Mouse (Mus musculus): ENCODE measurements around the gene Eif2ak1.

Eif2ak1 gene

GRCm38 (mm10) chr5:143897635-143898330, 80.2 kb downstream of the Eif2ak1 start, which contains the start of gene Ankrd61:
Ankrd61 (minus strand) TSS chr5:143897685.
- DNase-seq (ENCODE audit: low spot score), result no peak

DNA sequence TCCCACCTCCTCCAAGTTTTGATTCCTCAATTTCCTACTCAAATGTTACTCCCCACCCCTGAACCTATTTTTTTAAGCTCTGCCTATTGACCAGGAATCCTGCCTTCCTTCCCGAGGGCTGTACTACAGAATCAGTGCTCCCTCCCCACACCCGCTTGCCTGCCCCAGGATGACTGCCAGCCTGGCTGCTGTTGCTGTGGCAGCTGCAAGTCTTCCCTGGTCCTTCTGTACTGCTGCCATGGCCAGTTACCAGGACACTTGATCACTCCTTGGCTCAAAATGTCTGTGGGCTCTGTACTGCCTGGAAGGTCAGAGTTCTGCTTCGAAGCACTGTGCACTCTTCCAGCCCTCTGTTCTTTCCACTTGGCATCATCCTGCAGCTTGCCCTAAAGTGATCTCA, 84.5 kb downstream of the Eif2ak1 start:
- DNase-seq (ENCODE audit: low spot score), result no peak

DNA sequence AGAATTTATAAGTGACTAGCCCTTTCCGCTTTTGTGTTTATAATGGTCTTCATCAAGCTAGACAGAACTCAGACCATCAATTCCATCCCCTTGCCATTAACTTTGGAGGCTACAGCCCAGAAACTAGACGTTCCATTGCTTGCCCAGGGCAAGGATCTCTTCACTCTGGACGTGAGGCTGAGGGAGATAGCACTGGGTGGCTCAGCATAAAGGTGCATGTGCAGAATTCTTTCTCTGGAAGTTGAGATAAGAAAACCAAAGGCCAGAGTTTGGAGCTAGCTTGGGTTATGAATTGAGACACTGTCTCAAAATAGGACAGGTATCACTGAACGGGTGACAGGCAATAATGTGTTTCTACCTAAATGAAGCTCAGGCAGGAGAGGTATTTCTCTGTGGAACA, 86.2 kb downstream of the Eif2ak1 start:
- DNase-seq (ENCODE audit: low spot score), result no peak

- no peak for DNase-seq (ENCODE audit: low spot score)
Measured at GRCm38 (mm10) chr5:143906429-143906828, 88.8 kb downstream of the Eif2ak1 start.

DNA sequence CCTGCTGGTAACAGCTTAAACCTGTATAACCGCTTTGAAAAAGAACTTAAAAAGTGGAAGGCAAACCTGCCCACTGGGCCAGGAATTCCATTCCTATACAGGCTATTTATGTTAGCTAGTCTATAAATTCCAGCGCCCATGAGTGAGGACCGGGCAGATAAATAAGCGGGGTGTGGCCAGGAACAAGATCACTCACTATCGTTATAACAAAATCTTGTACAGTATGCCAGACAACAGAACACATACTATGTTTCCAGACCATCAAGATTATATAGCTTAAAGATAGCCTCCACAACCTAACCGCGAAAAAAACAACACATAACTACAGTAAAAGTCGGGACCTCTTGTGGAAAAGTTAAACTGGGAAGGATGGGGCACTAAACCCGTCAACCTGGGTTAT, 91.3 kb downstream of the Eif2ak1 start:
- DNase-seq (ENCODE audit: low spot score), result no peak

DNA sequence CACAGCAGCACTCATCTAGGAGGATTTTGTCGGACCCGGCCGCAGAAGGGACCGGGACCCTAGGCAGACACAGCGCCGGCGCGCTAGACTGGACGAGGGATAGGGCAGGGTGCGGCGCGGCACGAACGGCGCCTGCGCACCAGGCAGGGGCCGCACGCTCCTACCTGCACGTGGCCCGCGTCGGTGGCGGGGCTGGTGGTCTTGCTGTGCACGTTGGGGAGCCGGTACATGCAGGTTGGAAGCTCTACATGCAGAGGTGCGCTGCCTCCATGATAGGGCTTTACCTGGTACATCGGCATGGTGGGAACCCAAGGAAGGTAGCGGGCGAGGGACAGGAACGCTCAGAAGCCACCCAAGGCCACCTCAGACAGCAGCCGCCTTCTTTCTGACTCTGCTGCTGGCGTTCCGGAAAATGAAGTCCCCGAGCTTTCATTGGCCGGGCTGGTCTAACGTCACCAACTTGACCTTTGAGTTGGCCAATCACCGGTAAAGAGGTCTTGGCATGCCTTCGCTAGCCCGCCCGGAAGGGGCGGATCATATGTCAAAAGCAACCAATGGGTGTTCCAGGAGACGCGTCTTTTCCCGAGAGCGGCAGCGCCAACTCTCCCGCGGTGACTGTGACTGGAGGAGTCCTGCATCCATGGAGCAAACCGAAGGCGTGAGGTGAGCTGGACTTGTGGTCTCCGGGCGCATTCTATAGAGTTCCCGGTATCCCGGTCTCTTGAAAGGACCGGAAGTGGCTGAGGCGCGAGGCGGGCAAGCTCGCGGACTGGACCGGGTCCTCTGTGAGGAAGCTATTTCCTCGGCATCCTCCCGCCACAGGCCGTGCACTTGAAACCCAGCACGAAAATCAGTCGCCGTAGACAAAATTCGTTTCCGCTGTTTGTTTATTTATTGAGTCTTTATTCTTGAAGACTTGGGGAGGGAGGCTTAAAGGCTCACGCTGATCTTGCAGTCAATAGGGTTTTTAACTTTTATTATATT, 92.1 kb downstream of the Eif2ak1 start, which contains the start of the genes Aimp2 and Pms2:
Gene Aimp2, minus strand, starts transcription at position 431 of the 984 bp plus-strand sequence.
Gene Pms2, plus strand, starts transcription at position 548 of the 984 bp plus-strand sequence.
- DNase-seq (ENCODE audit: low spot score), result peak; percentile 88

GRCm38 (mm10) chr5:143916221-143916620, 98.6 kb downstream of the Eif2ak1 start:
- no peak for DNase-seq (ENCODE audit: low spot score)

DNA sequence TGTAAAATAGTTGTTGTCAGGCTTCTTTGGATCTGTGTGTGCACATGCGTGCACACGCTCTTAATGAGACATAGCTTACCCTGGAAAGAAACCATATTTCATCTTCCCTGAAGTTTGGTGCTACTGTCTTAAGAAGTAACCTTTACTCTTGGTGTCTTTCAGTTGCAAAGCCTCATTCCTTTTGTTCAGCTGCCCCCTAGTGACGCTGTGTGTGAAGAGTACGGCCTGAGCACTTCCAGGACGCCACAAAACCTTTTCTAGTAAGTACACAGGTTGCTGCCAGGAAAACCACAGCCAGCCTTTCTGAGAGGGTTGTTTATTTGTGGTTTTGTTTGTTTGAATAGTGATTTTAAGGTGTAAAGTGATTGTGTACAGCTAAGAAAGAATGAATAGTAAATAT, 99.8 kb downstream of the Eif2ak1 start:
- peak; percentile 26 for DNase-seq (ENCODE audit: low spot score)

DNA sequence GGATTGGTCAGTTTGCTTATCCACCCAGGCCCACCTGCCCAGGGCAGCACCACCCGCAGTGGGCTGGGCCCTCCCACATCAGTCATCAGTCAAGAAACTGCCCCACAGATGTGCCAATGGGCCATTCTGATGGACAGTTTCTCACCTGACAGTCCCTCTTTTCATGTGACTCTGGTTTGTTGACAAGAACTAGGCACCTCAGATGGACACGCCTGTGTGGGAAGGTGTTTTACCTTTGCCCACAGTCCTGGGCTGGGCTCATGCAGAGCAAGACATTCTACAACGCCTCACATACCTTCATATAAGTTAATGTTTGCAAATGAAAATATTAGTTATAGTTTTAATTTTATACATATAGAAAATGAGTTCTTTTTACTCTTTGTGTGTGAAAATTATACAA, 100.5 kb downstream of the Eif2ak1 start:
- no peak for DNase-seq (ENCODE audit: low spot score)

DNA sequence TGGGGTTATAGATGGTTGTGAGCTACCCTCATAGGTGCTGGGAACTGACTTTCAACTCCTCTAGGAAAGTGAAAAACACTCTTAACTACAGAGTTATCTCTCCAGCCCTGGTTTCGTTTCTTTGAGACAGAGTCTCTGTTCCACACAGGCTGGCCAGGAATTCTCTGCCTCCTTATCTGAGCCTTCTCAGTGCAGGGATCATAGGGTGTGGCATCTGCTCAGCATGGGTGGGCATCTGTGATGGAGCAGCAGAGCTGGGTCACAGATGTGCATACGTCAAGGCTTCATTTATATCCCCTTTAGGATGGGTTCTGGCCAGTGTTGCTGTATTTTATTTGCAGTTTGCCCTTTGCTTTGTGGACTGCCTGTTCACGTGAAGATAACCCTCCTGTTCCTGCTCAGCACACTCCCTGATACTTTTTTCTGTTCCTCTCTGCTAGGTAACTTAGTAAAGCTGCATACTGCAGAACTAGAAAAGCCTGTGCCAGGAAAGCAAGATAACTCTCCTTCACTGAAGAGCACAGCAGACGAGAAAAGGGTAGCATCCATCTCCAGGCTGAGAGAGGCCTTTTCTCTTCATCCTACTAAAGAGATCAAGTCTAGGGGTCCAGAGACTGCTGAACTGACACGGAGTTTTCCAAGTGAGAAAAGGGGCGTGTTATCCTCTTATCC, 107.3 kb downstream of the Eif2ak1 start:
- DNase-seq (ENCODE audit: low spot score), result no peak

GRCm38 (mm10) chr5:143927875-143928274, 110.3 kb downstream of the Eif2ak1 start, which contains the start of gene Gm42421:
Gm42421 (plus strand) TSS chr5:143928175.
- DNase-seq (ENCODE audit: low spot score), result no peak

DNA sequence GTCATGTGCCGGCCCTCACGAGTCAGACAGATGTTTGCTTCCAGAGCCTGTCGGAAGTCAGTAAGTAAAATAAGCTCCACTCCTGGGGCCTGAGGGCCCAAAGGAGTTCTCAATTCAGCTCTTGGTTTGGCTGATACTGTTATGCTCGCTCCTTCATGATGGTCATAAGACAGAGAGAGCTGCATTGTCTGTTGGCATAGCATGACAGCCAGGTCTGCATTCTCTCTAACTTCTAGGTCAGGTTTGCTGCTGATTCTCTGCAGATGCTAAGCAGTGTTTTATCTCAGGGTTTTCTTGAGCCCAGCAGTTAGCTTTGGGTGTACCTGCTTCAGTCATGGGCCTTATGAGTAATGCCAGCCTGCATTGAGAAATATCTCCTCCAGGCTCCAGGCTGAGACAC, 111.7 kb downstream of the Eif2ak1 start:
- no peak for DNase-seq (ENCODE audit: low spot score)

GRCm38 (mm10) chr5:143930656-143931055, 113.1 kb downstream of the Eif2ak1 start:
- no peak for DNase-seq (ENCODE audit: low spot score)

- no peak for DNase-seq (ENCODE audit: low spot score)
Measured at GRCm38 (mm10) chr5:143931863-143932580, 114.4 kb downstream of the Eif2ak1 start.

- DNase-seq (ENCODE audit: low spot score), result peak; percentile 13
Measured at GRCm38 (mm10) chr5:143932831-143933230, 115.2 kb downstream of the Eif2ak1 start, which contains the start of gene Rsph10b. Rsph10b (plus strand) TSS chr5:143933035.

DNA sequence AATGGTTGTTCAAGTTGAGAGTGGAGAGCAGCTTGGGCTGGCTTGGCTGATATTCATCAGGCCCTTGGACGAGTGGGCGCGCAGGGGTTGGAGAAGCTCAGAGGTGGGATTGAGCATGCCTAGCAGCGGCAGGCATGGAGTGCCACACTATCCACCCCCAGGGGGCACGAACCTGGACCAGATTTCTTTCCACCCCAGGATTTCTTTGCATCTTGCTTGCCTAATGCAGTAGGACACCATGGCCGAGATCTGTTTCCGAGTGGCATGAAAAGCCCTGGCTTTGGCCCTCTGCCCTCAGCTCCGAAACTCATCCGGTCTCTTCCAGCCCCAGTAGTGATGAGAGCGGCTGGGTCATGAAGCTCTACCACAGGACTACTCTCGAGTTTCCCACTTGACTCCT, 115.8 kb downstream of the Eif2ak1 start:
- no peak for DNase-seq (ENCODE audit: low spot score)

DNA sequence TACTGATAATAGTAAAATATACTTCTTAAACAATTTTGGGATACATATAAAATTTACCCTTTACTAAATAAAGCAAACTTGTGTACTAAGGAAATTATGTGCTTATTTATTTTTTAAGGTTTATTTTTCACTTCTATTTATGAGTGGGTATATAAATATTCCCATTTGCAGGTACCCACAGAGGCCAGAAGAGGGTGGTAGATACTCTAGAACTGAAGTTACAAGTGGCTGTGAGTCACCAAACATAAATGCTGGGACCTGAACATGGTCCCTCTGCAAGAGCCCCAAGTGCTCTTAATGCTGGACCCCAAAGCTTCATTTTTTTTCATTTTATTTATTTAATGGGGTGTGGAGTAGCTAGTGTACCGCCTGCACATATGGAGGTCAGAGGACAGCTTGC, 116.3 kb downstream of the Eif2ak1 start:
- DNase-seq (ENCODE audit: low spot score), result no peak

DNA sequence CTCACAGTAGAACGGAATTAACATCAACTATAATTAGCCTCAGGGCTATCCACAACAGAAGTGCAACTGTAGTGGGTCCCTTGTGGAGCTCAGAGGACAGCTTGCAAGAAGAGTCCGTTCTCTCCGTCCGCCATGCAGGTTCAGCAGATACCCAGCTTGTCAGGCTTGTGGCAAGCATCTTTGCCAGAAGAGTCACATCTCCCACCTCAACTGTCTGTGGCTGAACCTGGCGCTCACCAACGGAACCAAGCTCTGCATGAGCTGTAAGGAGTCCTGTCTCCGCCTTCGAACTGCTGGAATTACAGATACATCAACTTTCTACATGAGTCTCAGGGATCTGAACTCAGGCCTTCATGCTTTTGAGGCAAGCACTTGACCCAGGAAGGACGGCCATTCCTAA, 118.6 kb downstream of the Eif2ak1 start:
- DNase-seq (ENCODE audit: low spot score), result no peak

- DNase-seq (ENCODE audit: low spot score), result no peak
Measured at GRCm38 (mm10) chr5:143941588-143941987, 124.0 kb downstream of the Eif2ak1 start.

GRCm38 (mm10) chr5:143943231-143944125, 125.9 kb downstream of the Eif2ak1 start:
- DNase-seq (ENCODE audit: low spot score), result no peak

Measured in ovary, postnatal 14 days (tissue).